31 mouse cellular contexts compared by ENCODE assay signal in the genomic region with DNA sequence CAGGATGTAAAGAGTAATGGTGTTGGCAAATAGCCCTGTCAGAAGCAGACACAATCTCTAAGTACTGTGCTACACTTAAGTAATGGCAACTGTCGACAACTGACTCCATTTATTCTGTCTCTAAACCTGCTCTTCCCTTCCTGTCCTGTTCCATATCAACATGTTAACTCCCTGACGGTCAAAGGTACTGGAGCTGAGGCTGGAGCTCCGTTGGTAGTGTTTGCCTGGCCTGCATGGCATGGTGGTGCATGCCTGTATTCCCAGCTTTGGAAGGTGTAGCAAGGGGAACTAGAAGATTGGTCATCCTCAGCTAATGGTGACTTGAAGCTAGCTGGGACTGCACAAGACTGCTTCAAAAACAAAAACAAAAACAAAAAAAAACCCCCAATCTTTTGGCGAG. TPM values are rescaled to one million over a fixed set of nuclear protein-coding genes. Genes with fewer than 3 reads are reported as not detected.
DNase-seq lines count a peak whose midpoint lies in the region; ATAC-seq and TF ChIP-seq lines count a peak whose summit lies in the region.
"Had no signal": no experiment of that assay in that cellular context is flagged by ENCODE, and none has a peak within 500 bp of the region (broad histone marks: within the 10 kb centered on the region; RNA-seq: fewer than 3 reads in every experiment).

No protein-coding gene starts in this region.

- ATAC-seq in heart, embryonic 11.5 days (replicated peaks; ENCODE audit: insufficient number of reproducible peaks, low FRiP score, low TSS enrichment), result no peak
- ATAC-seq in heart, embryonic 16.5 days (replicated peaks; ENCODE audit: extremely low read depth, insufficient read depth, low FRiP score), result no peak
- ATAC-seq in heart, embryonic 12.5 days (ENCODE audit: insufficient number of reproducible peaks, low FRiP score), result no peak
- no peak for ATAC-seq in midbrain, embryonic 11.5 days (ENCODE audit: low FRiP score)
- ATAC-seq in midbrain, postnatal 0 days (ENCODE audit: low FRiP score), result no peak
- ATAC-seq: forebrain, embryonic 15.5 days; hindbrain, postnatal 0 days; inflammation-experienced regulatory T-cells, adult 6 months had no signal

- TF ChIP-seq CTCF in gastrocnemius, adult 2 months (IDR thresholded peaks at IDR 0.05), result no peak
- TF ChIP-seq CTCF in midbrain, postnatal 0 days (IDR thresholded peaks at IDR 0.05), result no peak

- no peak for DNase-seq in gastrocnemius, adult 2 months
- no peak for DNase-seq in gastrocnemius, postnatal 25 days
- peak; percentile 64 for DNase-seq in heart, embryonic 10.5 days (ENCODE audit: low spot score)
- DNase-seq in midbrain, embryonic 11.5 days (ENCODE audit: low spot score, missing footprints), result peak; percentile 73
- DNase-seq in midbrain, postnatal 0 days (ENCODE audit: low spot score), result no peak
- DNase-seq: adrenal gland, adult 2 months; adrenal gland, postnatal 14 days; B cell, adult 2 months; cerebellum, adult 11-12 months; cerebellum, adult 8-10 months; cerebellum, postnatal 10 days; cerebellum, postnatal 36 days; embryo, embryonic 11 days; gastrocnemius, postnatal 10 days; heart, postnatal 14 days; kidney, adult 11 months; kidney, adult 8-10 months had no signal

- 37% methylated on average over 4 of the region's 4 CpGs for WGBS in heart, embryonic 10.5 days
- 40% methylated on average over 4 of the region's 4 CpGs for WGBS in heart, embryonic 11.5 days (ENCODE audit: insufficient replicate concordance)
- 37% methylated on average over 4 of the region's 4 CpGs for WGBS in heart, embryonic 16.5 days
- WGBS in heart, embryonic 12.5 days, result 31% methylated on average over 4 of the region's 4 CpGs
- 82% methylated on average over 4 of the region's 4 CpGs for WGBS in midbrain, embryonic 11.5 days
- 84% methylated on average over 4 of the region's 4 CpGs for WGBS in midbrain, postnatal 0 days

- no peak overlapping the region for H3K9ac ChIP-seq in heart, embryonic 11.5 days (ENCODE audit: low read depth, low read length)
- H3K9ac ChIP-seq in heart, embryonic 16.5 days (ENCODE audit: low read length), result no peak overlapping the region
- no peak overlapping the region for H3K9ac ChIP-seq in heart, embryonic 12.5 days
- H3K9ac ChIP-seq in midbrain, embryonic 11.5 days (ENCODE audit: low read length), result no peak overlapping the region
- H3K9ac ChIP-seq in midbrain, postnatal 0 days (replicated peaks; ENCODE audit: low read length, poor library complexity, severe bottlenecking), result no peak overlapping the region
- H3K9ac ChIP-seq: embryonic facial prominence, embryonic 13.5 days; forebrain, embryonic 12.5 days; forebrain, embryonic 15.5 days; hindbrain, embryonic 14.5 days; kidney, embryonic 15.5 days had no signal

- H3K4me2 ChIP-seq in heart, embryonic 11.5 days, result no peak overlapping the region
- H3K4me2 ChIP-seq in heart, embryonic 16.5 days (ENCODE audit: low read depth, low read length), result no peak overlapping the region
- no peak overlapping the region for H3K4me2 ChIP-seq in heart, embryonic 12.5 days
- no peak overlapping the region for H3K4me2 ChIP-seq in midbrain, embryonic 11.5 days
- no peak overlapping the region for H3K4me2 ChIP-seq in midbrain, postnatal 0 days (ENCODE audit: low read depth, low read length, poor library complexity, severe bottlenecking)
- H3K4me2 ChIP-seq: embryonic facial prominence, embryonic 13.5 days; forebrain, embryonic 12.5 days; forebrain, embryonic 15.5 days; hindbrain, embryonic 14.5 days; kidney, embryonic 15.5 days had no signal

- peak overlapping the region; percentile 12 for H3K27ac ChIP-seq in gastrocnemius, adult 2 months
- H3K27ac ChIP-seq in heart, embryonic 10.5 days, result no peak overlapping the region
- H3K27ac ChIP-seq in heart, embryonic 11.5 days (ENCODE audit: low read depth, low read length), result no peak overlapping the region
- H3K27ac ChIP-seq in heart, embryonic 16.5 days (ENCODE audit: low read length), result peak overlapping the region; percentile 55
- H3K27ac ChIP-seq in heart, embryonic 12.5 days (ENCODE audit: poor library complexity, severe bottlenecking), result no peak overlapping the region
- no peak overlapping the region for H3K27ac ChIP-seq in midbrain, embryonic 11.5 days (ENCODE audit: low read depth, low read length)
- H3K27ac ChIP-seq in midbrain, postnatal 0 days (ENCODE audit: low read depth, low read length), result no peak overlapping the region
- H3K27ac ChIP-seq: embryonic facial prominence, embryonic 10.5 days; embryonic facial prominence, embryonic 13.5 days; forebrain, embryonic 12.5 days; forebrain, embryonic 15.5 days; hindbrain, embryonic 14.5 days; hindbrain, postnatal 0 days; kidney, embryonic 15.5 days had no signal

- no peaks in the 10 kb centered on the region for H3K36me3 ChIP-seq in heart, embryonic 10.5 days
- H3K36me3 ChIP-seq in heart, embryonic 11.5 days (ENCODE audit: control insufficient read depth, insufficient read depth, low read length), result no peaks in the 10 kb centered on the region
- H3K36me3 ChIP-seq in heart, embryonic 16.5 days (ENCODE audit: control insufficient read depth, insufficient read depth), result no peaks in the 10 kb centered on the region
- no peaks in the 10 kb centered on the region for H3K36me3 ChIP-seq in heart, embryonic 12.5 days
- no peaks in the 10 kb centered on the region for H3K36me3 ChIP-seq in midbrain, embryonic 11.5 days (ENCODE audit: control insufficient read depth, insufficient read depth, low read length)
- no peaks in the 10 kb centered on the region for H3K36me3 ChIP-seq in midbrain, postnatal 0 days (ENCODE audit: insufficient read depth, low read length)
- H3K36me3 ChIP-seq: embryonic facial prominence, embryonic 10.5 days; embryonic facial prominence, embryonic 13.5 days; forebrain, embryonic 12.5 days; forebrain, embryonic 15.5 days; kidney, embryonic 15.5 days had no signal

- intact Hi-C loops in gastrocnemius, adult 2 months (cut with DNase I), result no loop called here

- peaks cover 14% of the 10 kb centered on the region for H3K4me1 ChIP-seq in heart, embryonic 10.5 days
- H3K4me1 ChIP-seq in heart, embryonic 11.5 days (ENCODE audit: control insufficient read depth, insufficient read depth, low read length), result peaks cover 8% of the 10 kb centered on the region; the same call in 1 of the 2 replicates
- peaks cover 30% of the 10 kb centered on the region for H3K4me1 ChIP-seq in heart, embryonic 16.5 days (ENCODE audit: control insufficient read depth, insufficient read depth, low read length)
- H3K4me1 ChIP-seq in heart, embryonic 12.5 days (replicated peaks), result peaks cover 22% of the 10 kb centered on the region
- no peaks in the 10 kb centered on the region for H3K4me1 ChIP-seq in midbrain, embryonic 11.5 days (ENCODE audit: control insufficient read depth, insufficient read depth, low read length)
- H3K4me1 ChIP-seq in midbrain, postnatal 0 days (ENCODE audit: insufficient read depth, low read length), result no peaks in the 10 kb centered on the region
- H3K4me1 ChIP-seq: embryonic facial prominence, embryonic 10.5 days; forebrain, embryonic 12.5 days had no signal

- no peaks in the 10 kb centered on the region for H3K9me3 ChIP-seq in heart, embryonic 10.5 days
- H3K9me3 ChIP-seq in heart, embryonic 11.5 days (replicated peaks; ENCODE audit: control insufficient read depth, low read length), result no peaks in the 10 kb centered on the region
- H3K9me3 ChIP-seq in heart, embryonic 16.5 days (replicated peaks; ENCODE audit: control insufficient read depth, low read length), result no peaks in the 10 kb centered on the region
- no peaks in the 10 kb centered on the region for H3K9me3 ChIP-seq in heart, embryonic 12.5 days (replicated peaks)
- no peaks in the 10 kb centered on the region for H3K9me3 ChIP-seq in midbrain, embryonic 11.5 days (ENCODE audit: control insufficient read depth, low read length)
- no peaks in the 10 kb centered on the region for H3K9me3 ChIP-seq in midbrain, postnatal 0 days (ENCODE audit: low read length)
- H3K9me3 ChIP-seq: embryonic facial prominence, embryonic 10.5 days; embryonic facial prominence, embryonic 13.5 days; forebrain, embryonic 12.5 days; forebrain, embryonic 15.5 days; G1E; kidney, embryonic 15.5 days had no signal

- H3K27me3 ChIP-seq in heart, embryonic 10.5 days (ENCODE audit: insufficient read depth, poor library complexity, severe bottlenecking), result no peaks in the 10 kb centered on the region
- no peaks in the 10 kb centered on the region for H3K27me3 ChIP-seq in heart, embryonic 11.5 days (ENCODE audit: control insufficient read depth, insufficient read depth, low read length)
- H3K27me3 ChIP-seq in heart, embryonic 16.5 days (ENCODE audit: control insufficient read depth, insufficient read depth, low read length), result no peaks in the 10 kb centered on the region
- no peaks in the 10 kb centered on the region for H3K27me3 ChIP-seq in heart, embryonic 12.5 days (replicated peaks)
- no peaks in the 10 kb centered on the region for H3K27me3 ChIP-seq in midbrain, embryonic 11.5 days (ENCODE audit: control insufficient read depth, insufficient read depth, low read length)
- H3K27me3 ChIP-seq in midbrain, postnatal 0 days (ENCODE audit: insufficient read depth, low read length), result no peaks in the 10 kb centered on the region
- H3K27me3 ChIP-seq: CH12.LX; embryonic facial prominence, embryonic 13.5 days; forebrain, embryonic 12.5 days; forebrain, embryonic 15.5 days; kidney, embryonic 15.5 days had no signal

- H3K4me3 ChIP-seq in gastrocnemius, adult 2 months, result no peak overlapping the region
- H3K4me3 ChIP-seq in heart, embryonic 10.5 days, result no peak overlapping the region
- no peak overlapping the region for H3K4me3 ChIP-seq in heart, embryonic 11.5 days (ENCODE audit: low read depth, low read length)
- H3K4me3 ChIP-seq in heart, embryonic 16.5 days (ENCODE audit: low read length), result no peak overlapping the region
- no peak overlapping the region for H3K4me3 ChIP-seq in heart, embryonic 12.5 days
- H3K4me3 ChIP-seq in midbrain, embryonic 11.5 days (ENCODE audit: low read depth, low read length), result no peak overlapping the region
- no peak overlapping the region for H3K4me3 ChIP-seq in midbrain, postnatal 0 days (ENCODE audit: low read depth, low read length)
- H3K4me3 ChIP-seq: embryonic facial prominence, embryonic 10.5 days; embryonic facial prominence, embryonic 13.5 days; erythroblast, embryonic 14.5 days; forebrain, embryonic 12.5 days; forebrain, embryonic 15.5 days; kidney, embryonic 15.5 days had no signal

RNA-seq across cellular contexts. Expression of gene Sesn1, which starts 14.2 kb away (rescaled TPM):
- total RNA-seq in gastrocnemius, adult 2 months (2021), result 10 to 100 TPM; 18.5 to 52.7 TPM
- total RNA-seq in gastrocnemius, postnatal 25 days (2021), result 10 to 100 TPM; 15.4 to 29.7 TPM
- 18.9 and 20.6 TPM in 2 replicates for polyA plus RNA-seq in heart, embryonic 10.5 days (2016; fragmentation: Nextera tagmentation; extraction: Ambion mirVana)
- polyA plus RNA-seq in heart, embryonic 11.5 days (2014; fragmentation: Nextera tagmentation; extraction: Ambion mirVana), result 23.1 and 26.3 TPM in 2 replicates
- polyA plus RNA-seq in heart, embryonic 16.5 days (2015; fragmentation: Nextera tagmentation; extraction: Ambion mirVana), result 40.7 and 45.2 TPM in 2 replicates
- 27.8 and 28.6 TPM in 2 replicates for polyA plus RNA-seq in heart, embryonic 12.5 days (2016; fragmentation: Nextera tagmentation; extraction: Ambion mirVana)
- polyA plus RNA-seq in midbrain, embryonic 11.5 days (2014; fragmentation: Nextera tagmentation; extraction: Ambion mirVana), result 22.2 and 26.8 TPM in 2 replicates
- 38.4 and 42.5 TPM in 2 replicates for total RNA-seq in midbrain, postnatal 0 days (2014; rRNA removed)
- polyA plus RNA-seq in midbrain, postnatal 0 days (2015; fragmentation: Nextera tagmentation; extraction: Ambion mirVana), result 30.6 and 31.3 TPM in 2 replicates

RNA-seq across cellular contexts. Expression of gene Cep57l1, which starts 14.2 kb away (rescaled TPM):
- 1 to 10 TPM; 2.7 to 3.1 TPM for total RNA-seq in gastrocnemius, adult 2 months (2021)
- total RNA-seq in gastrocnemius, postnatal 25 days (2021), result 1 to 10 TPM; 2.0 to 2.6 TPM
- 22.1 and 23.6 TPM in 2 replicates for polyA plus RNA-seq in heart, embryonic 10.5 days (2016; fragmentation: Nextera tagmentation; extraction: Ambion mirVana)
- 19.4 and 22.8 TPM in 2 replicates for polyA plus RNA-seq in heart, embryonic 11.5 days (2014; fragmentation: Nextera tagmentation; extraction: Ambion mirVana)
- 18.8 and 22.6 TPM in 2 replicates for polyA plus RNA-seq in heart, embryonic 16.5 days (2015; fragmentation: Nextera tagmentation; extraction: Ambion mirVana)
- polyA plus RNA-seq in heart, embryonic 12.5 days (2016; fragmentation: Nextera tagmentation; extraction: Ambion mirVana), result 19.3 and 21.8 TPM in 2 replicates
- polyA plus RNA-seq in midbrain, embryonic 11.5 days (2014; fragmentation: Nextera tagmentation; extraction: Ambion mirVana), result 21.6 and 26.4 TPM in 2 replicates
- total RNA-seq in midbrain, postnatal 0 days (2014; rRNA removed), result 9.0 and 13.7 TPM in 2 replicates
- polyA plus RNA-seq in midbrain, postnatal 0 days (2015; fragmentation: Nextera tagmentation; extraction: Ambion mirVana), result 8.1 and 8.4 TPM in 2 replicates

Comparison
In these comparisons a context has a peak if more than half of its experiments do, and no peak if none do; other contexts are left out.
1. DNase-seq: peak in heart, embryonic 10.5 days (single experiment) and midbrain, embryonic 11.5 days (single experiment); none in gastrocnemius, adult 2 months (single experiment), gastrocnemius, postnatal 25 days (single experiment) and midbrain, postnatal 0 days (single experiment).
2. H3K27ac ChIP-seq: peak in gastrocnemius, adult 2 months (single experiment) and heart, embryonic 16.5 days (single experiment); none in heart, embryonic 10.5 days (single experiment), heart, embryonic 11.5 days (single experiment), heart, embryonic 12.5 days (single experiment), midbrain, embryonic 11.5 days (single experiment) and midbrain, postnatal 0 days (single experiment).